Mouse (Mus musculus): Measurements from ENCODE around the gene Rogdi. TPM values are rescaled to one million over a fixed set of nuclear protein-coding genes. Genes with fewer than 3 reads are reported as not detected.

The Rogdi gene
- polyA plus RNA-seq, 1 experiment from 2014 or later = 57.0 TPM

GRCm38 (mm10) chr16:4963797-4964709 lies 49.3 kb downstream of the Rogdi start, which contains the start of gene Anks3:
Anks3 (minus strand) TSS chr16:4964205.
- peak within 1 kb of the TSS; percentile 75 for H3K9ac ChIP-seq (ENCODE audit: low read length)
- H3K27ac ChIP-seq (ENCODE audit: low read depth) = peak within 1 kb of the TSS; percentile 57
- ATAC-seq (replicated peaks; ENCODE audit: low FRiP score, low TSS enrichment, low read depth) (peak; percentile 98), DNase-seq (ENCODE audit: low spot score) (peak; percentile 96)
- H3K9me3 ChIP-seq (ENCODE audit: control insufficient read depth, low read length) = no peaks in the 10 kb centered on the region
- H3K4me3 ChIP-seq (ENCODE audit: low read depth, low read length) = peak within 1 kb of the TSS; percentile 91
- no peaks in the 10 kb centered on the region for H3K27me3 ChIP-seq (replicated peaks; ENCODE audit: control insufficient read depth, insufficient read depth, low read length)
- H3K36me3 ChIP-seq (ENCODE audit: control insufficient read depth, insufficient read depth, low read length) = 0 out of 2 replicates have a peak, but pooled peaks cover 4% of the 10 kb centered on the region
- H3K4me2 ChIP-seq (ENCODE audit: low read length) = peak within 1 kb of the TSS; percentile 77
- WGBS = under 1% methylated on average over 72 of the region's 76 CpGs
- H3K4me1 ChIP-seq (replicated peaks; ENCODE audit: control insufficient read depth, insufficient read depth, low read length) = 0 out of 2 replicates have a peak, but pooled peaks cover 17% of the 10 kb centered on the region

DNA sequence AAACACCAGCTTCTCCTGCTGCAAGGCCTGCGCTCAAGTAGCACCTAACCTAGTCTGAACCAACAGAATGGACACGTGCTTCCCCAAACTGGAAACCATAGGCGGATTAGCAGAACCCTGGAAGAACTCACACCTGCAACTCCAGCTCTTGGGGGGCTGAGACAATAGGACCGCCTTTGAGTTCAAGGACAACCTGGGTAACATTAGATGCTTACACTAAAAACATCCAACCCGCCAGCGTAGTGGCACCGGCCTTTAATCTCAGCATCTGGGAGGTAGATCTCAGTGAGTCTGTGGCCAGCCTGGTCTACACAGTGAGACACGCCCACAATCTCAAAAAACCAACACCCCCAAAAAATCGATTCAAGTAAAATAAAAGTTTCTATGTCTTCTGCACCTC lies 50.0 kb downstream of the Rogdi start:
- Histone ChIP-seq H3K36me3 (ENCODE audit: control insufficient read depth, insufficient read depth, low read length) (0 out of 2 replicates have a peak, but pooled peaks cover 4% of the 10 kb centered on the region), H3K9me3 (ENCODE audit: control insufficient read depth, low read length) (no peaks in the 10 kb centered on the region), H3K27me3 (replicated peaks; ENCODE audit: control insufficient read depth, insufficient read depth, low read length) (no peaks in the 10 kb centered on the region), H3K4me2 (ENCODE audit: low read length) (peak overlapping the region; percentile 77), H3K4me1 (replicated peaks; ENCODE audit: control insufficient read depth, insufficient read depth, low read length) (0 out of 2 replicates have a peak, but pooled peaks cover 17% of the 10 kb centered on the region), H3K4me3 (ENCODE audit: low read depth, low read length) (peak overlapping the region; percentile 91), H3K27ac (ENCODE audit: low read depth) (no peak overlapping the region), H3K9ac (ENCODE audit: low read length) (peak overlapping the region; percentile 75)
- WGBS = 37% methylated on average over 9 of the region's 9 CpGs
- no peak for ATAC-seq (replicated peaks; ENCODE audit: low FRiP score, low TSS enrichment, low read depth)
- no peak for DNase-seq (ENCODE audit: low spot score)

- ATAC-seq (replicated peaks; ENCODE audit: low FRiP score, low TSS enrichment, low read depth) (no peak), DNase-seq (ENCODE audit: low spot score) (no peak)
- 0 out of 2 replicates have a peak, but pooled peaks cover 15% of the 10 kb centered on the region for H3K4me1 ChIP-seq (replicated peaks; ENCODE audit: control insufficient read depth, insufficient read depth, low read length)
- no peaks in the 10 kb centered on the region for H3K9me3 ChIP-seq (ENCODE audit: control insufficient read depth, low read length)
- no peak overlapping the region for H3K4me3 ChIP-seq (ENCODE audit: low read depth, low read length)
- H3K27ac ChIP-seq (ENCODE audit: low read depth) = no peak overlapping the region
- no peaks in the 10 kb centered on the region for H3K27me3 ChIP-seq (replicated peaks; ENCODE audit: control insufficient read depth, insufficient read depth, low read length)
- no peak overlapping the region for H3K4me2 ChIP-seq (ENCODE audit: low read length)
- 92% methylated on average over 8 of the region's 8 CpGs for WGBS
- H3K9ac ChIP-seq (ENCODE audit: low read length) = no peak overlapping the region
- peaks cover 24% of the 10 kb centered on the region for H3K36me3 ChIP-seq (ENCODE audit: control insufficient read depth, insufficient read depth, low read length)
Measured at GRCm38 (mm10) chr16:4960260-4960659, 53.1 kb downstream of the Rogdi start.

Other genes starting within 250 kb of the Rogdi start
- 85.3 and 95.5 TPM in 2 replicates for gene Cdip1, start 223.3 kb downstream of the Rogdi start, polyA plus RNA-seq (2014; fragmentation: Nextera tagmentation; extraction: Ambion mirVana)
- 0.43 and 0.55 TPM in 2 replicates for gene 4930562C15Rik, start 178.1 kb downstream of the Rogdi start, polyA plus RNA-seq (2014; fragmentation: Nextera tagmentation; extraction: Ambion mirVana)
- 39.3 and 40.6 TPM in 2 replicates for gene Ubald1, start 133.2 kb downstream of the Rogdi start, polyA plus RNA-seq (2014; fragmentation: Nextera tagmentation; extraction: Ambion mirVana)
- gene Mgrn1, start 127.3 kb downstream of the Rogdi start, polyA plus RNA-seq (2014; fragmentation: Nextera tagmentation; extraction: Ambion mirVana) = 83.7 and 87.6 TPM in 2 replicates
- gene Nudt16l1, start 74.8 kb downstream of the Rogdi start, polyA plus RNA-seq (2014; fragmentation: Nextera tagmentation; extraction: Ambion mirVana) = 145 and 162 TPM in 2 replicates
- 45.0 and 51.7 TPM in 2 replicates for gene Anks3, start 49.3 kb downstream of the Rogdi start, polyA plus RNA-seq (2014; fragmentation: Nextera tagmentation; extraction: Ambion mirVana)
- gene Sept12, start 15.7 kb downstream of the Rogdi start, polyA plus RNA-seq (2014; fragmentation: Nextera tagmentation; extraction: Ambion mirVana) = 0.24 TPM in 1 of 2 replicates, not detected in the other
- 42.6 and 57.4 TPM in 2 replicates for gene Smim22, start 6.3 kb downstream of the Rogdi start, polyA plus RNA-seq (2014; fragmentation: Nextera tagmentation; extraction: Ambion mirVana)
- gene Glyr1, start 36.3 kb upstream of the Rogdi start, polyA plus RNA-seq (2014; fragmentation: Nextera tagmentation; extraction: Ambion mirVana) = 93.9 and 101 TPM in 2 replicates
- 22.4 and 22.6 TPM in 2 replicates for gene Ubn1, start 36.5 kb upstream of the Rogdi start, polyA plus RNA-seq (2014; fragmentation: Nextera tagmentation; extraction: Ambion mirVana)
- gene Ppl, start 118.9 kb upstream of the Rogdi start, polyA plus RNA-seq (2014; fragmentation: Nextera tagmentation; extraction: Ambion mirVana) = 5.4 and 5.8 TPM in 2 replicates
- 0.05 and 0.11 TPM in 2 replicates for gene Sec14l5, start 133.6 kb upstream of the Rogdi start, polyA plus RNA-seq (2014; fragmentation: Nextera tagmentation; extraction: Ambion mirVana)
- 18.5 and 20.0 TPM in 2 replicates for gene Nagpa, start 190.5 kb upstream of the Rogdi start, polyA plus RNA-seq (2014; fragmentation: Nextera tagmentation; extraction: Ambion mirVana)
- 3.4 and 3.7 TPM in 2 replicates for gene AU021092, start 208.7 kb upstream of the Rogdi start, polyA plus RNA-seq (2014; fragmentation: Nextera tagmentation; extraction: Ambion mirVana)
- gene Alg1, start 220.1 kb upstream of the Rogdi start, polyA plus RNA-seq (2014; fragmentation: Nextera tagmentation; extraction: Ambion mirVana) = 28.7 and 32.1 TPM in 2 replicates
- gene Eef2kmt, start 242.4 kb upstream of the Rogdi start, polyA plus RNA-seq (2014; fragmentation: Nextera tagmentation; extraction: Ambion mirVana) = 42.1 and 42.8 TPM in 2 replicates